Mouse (Mus musculus) kidney, postnatal 10 days (tissue): ENCODE data around the gene Myct1.

ENCODE experiments used
- DNase-seq: peaks from one replicate; pipeline ENCODE4 v3.0.0; 2021; ENCODE audit warnings: mixed read lengths

Gene Myct1

DNA sequence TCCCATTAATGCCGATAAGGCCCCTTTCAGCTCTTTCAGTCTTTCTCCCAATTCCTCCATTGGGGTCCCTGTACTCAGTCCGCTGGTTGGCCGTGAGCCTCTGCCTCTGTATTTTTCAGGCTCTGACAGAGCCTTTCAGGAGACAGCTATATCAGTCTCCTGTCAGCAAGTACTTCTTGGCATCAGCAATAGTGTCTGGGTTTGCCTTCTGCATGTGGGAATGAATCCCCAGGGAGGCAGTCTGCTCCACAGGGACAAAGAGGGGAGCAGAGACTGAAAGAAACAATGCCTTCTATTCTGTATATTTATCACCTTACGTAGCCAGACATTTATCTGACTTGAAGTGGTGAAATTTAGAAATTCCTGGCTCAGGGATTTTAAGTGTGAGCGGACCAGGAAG, 32.7 kb downstream of the Myct1 start:
- DNase-seq = no peak

DNA sequence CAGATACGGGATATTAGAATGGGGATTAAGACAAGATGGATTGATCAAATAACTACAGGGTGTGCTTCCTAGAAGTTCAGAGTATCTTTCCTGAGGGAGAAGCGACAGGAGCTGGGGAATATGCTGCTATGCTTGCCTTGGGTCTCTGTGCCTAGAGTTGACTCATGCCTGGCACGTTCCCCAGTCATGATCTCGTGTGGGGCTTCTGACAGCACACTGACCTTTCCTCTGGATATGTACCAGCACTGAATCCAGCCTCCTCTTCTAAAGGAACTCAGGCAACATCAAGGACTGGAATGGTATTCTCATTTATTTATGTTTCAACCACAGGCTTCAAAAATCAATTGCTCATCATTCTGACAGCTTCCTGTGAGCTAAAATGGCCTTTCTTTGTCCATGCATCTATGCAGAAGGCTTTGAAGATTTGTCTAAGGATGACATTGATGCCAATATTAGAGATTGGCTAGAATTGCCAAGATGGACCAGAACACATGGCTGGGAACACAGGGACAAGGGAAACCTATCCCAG, 40.2 kb downstream of the Myct1 start:
- DNase-seq = peak; percentile 9

DNA sequence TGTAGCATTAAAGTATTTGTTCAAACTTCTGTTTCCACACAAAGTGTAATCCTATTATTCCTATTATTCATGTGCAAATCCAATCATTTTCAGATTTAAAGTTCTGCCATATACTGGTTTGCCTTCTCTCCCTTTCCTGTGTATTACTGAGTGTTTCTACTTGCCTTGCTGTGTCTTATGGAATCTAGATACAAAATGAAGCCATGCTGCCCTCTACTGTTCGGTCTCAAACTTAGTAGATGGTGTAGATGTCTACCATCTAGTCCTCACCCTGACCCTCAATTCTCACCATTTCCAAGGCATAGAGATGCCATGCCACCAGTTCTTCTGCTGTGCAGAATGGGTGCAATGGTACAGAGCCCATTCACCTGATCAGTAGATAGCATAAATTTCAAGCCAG, 40.8 kb downstream of the Myct1 start:
- DNase-seq = peak; percentile 52

DNA sequence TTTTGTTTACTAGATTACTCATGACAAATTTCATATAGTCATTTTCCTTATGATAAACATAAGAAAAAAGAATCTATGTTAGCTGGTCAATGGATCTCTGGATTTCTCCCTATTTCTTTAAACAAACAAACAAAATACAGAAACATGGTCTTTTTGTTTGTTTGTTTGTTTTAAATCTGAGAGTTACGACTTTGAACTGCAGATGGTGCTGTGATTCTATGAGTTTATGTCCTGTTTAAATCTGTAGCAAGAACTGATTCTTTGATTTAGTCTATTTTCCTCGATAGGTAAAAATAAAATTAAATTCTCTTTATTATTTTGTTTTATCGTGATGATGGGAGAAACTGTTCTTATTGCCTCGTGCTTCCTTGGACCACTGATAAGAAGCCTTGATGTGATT, 43.7 kb downstream of the Myct1 start:
- no peak for DNase-seq

DNA sequence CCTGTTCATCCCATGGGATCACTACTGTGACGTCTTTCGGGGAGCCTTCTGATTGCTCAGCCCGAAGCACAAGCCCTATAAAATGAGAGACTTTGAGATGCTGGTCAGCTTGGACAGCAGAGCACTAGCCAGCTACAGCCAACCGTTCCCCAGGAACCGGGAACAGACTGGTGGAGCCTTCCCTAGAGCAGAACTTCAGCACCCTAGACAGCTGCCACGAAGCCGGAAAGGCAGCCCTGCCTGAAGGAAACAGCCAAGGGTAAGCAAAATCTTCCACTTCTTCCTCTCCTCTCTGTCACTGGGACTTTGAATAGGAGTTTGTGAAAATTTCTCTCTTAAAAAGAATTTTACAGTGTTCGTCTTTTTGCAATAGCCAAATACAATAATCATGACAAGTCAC, 45.5 kb downstream of the Myct1 start, which contains the start of gene Vip:
Gene Vip (plus strand): TSS at position 107 of the 400 bp plus-strand sequence.
- DNase-seq = peak; percentile 75
